Mouse (Mus musculus) neural tube, embryonic 10.5 days (tissue): ENCODE results near the gene Bcl7b.

Experiments
- DNase-seq: peaks from one replicate; pipeline ENCODE4 v3.0.0-alpha.2; 2017; ENCODE audit warnings: low spot score; ENCODE audit errors: extremely low spot score

The Bcl7b gene

GRCm38 (mm10) chr5:135168063-135169062 lies at the start of gene Bcl7b:
Gene Bcl7b (plus strand): TSS chr5:135168283.
- DNase-seq = peak; percentile 96

- peak; percentile 41 for DNase-seq
Measured at GRCm38 (mm10) chr5:135118589-135119081, 49.4 kb upstream of the Bcl7b start.

GRCm38 (mm10) chr5:135120753-135121152 lies 47.3 kb upstream of the Bcl7b start:
- no peak for DNase-seq

GRCm38 (mm10) chr5:135126121-135126520 lies 42.0 kb upstream of the Bcl7b start:
- DNase-seq = no peak

- no peak for DNase-seq
Measured at GRCm38 (mm10) chr5:135127669-135128068, 40.4 kb upstream of the Bcl7b start.

- no peak for DNase-seq
Measured at GRCm38 (mm10) chr5:135129747-135130146, 38.3 kb upstream of the Bcl7b start.

- no peak for DNase-seq
Measured at GRCm38 (mm10) chr5:135133736-135134405, 34.2 kb upstream of the Bcl7b start.

GRCm38 (mm10) chr5:135134534-135134933 lies 33.5 kb upstream of the Bcl7b start:
- DNase-seq = peak; percentile 50

GRCm38 (mm10) chr5:135139881-135140280 lies 28.2 kb upstream of the Bcl7b start:
- no peak for DNase-seq

GRCm38 (mm10) chr5:135144469-135144868 lies 23.6 kb upstream of the Bcl7b start:
- no peak for DNase-seq

GRCm38 (mm10) chr5:135145532-135145931 lies 22.6 kb upstream of the Bcl7b start:
- no peak for DNase-seq

- no peak for DNase-seq
Measured at GRCm38 (mm10) chr5:135145955-135146354, 22.1 kb upstream of the Bcl7b start.

GRCm38 (mm10) chr5:135148715-135149052 lies 19.4 kb upstream of the Bcl7b start:
- DNase-seq = no peak

GRCm38 (mm10) chr5:135149053-135149819 lies 18.8 kb upstream of the Bcl7b start, which contains the start of gene Tbl2:
Gene Tbl2 (plus strand): TSS chr5:135149657.
- peak; percentile 99 for DNase-seq

- DNase-seq = no peak
Measured at GRCm38 (mm10) chr5:135149820-135150178, 18.3 kb upstream of the Bcl7b start.

GRCm38 (mm10) chr5:135156496-135156895 lies 11.6 kb upstream of the Bcl7b start:
- DNase-seq = no peak

- DNase-seq = no peak
Measured at GRCm38 (mm10) chr5:135161221-135161620, 6.9 kb upstream of the Bcl7b start.

GRCm38 (mm10) chr5:135161650-135162049 lies 6.4 kb upstream of the Bcl7b start:
- DNase-seq = no peak

- DNase-seq = no peak
Measured at GRCm38 (mm10) chr5:135162361-135162760, 5.7 kb upstream of the Bcl7b start.

GRCm38 (mm10) chr5:135162821-135163220 lies 5.3 kb upstream of the Bcl7b start:
- no peak for DNase-seq

- DNase-seq = no peak
Measured at GRCm38 (mm10) chr5:135166909-135167308, 1.2 kb upstream of the Bcl7b start.
